Mouse (Mus musculus): Measurements from ENCODE around the gene Gimap4. TPM values are rescaled to one million over a fixed set of nuclear protein-coding genes. Genes with fewer than 3 reads are reported as not detected.
"Not testable (repeated sequence)": the region's sequence is repeated elsewhere in the genome, so short reads cannot be mapped to it uniquely, and the experiment has no call there.

Gene Gimap4
- total RNA-seq, 1 experiment from 2014 or later: 742 TPM

GRCm38 (mm10) chr6:48674291-48675058, 9.9 kb upstream of the Gimap4 start:
- no peak for ATAC-seq (replicated peaks; ENCODE audit: insufficient number of reproducible peaks, low FRiP score, low TSS enrichment, poor library complexity, severe bottlenecking)

GRCm38 (mm10) chr6:48675400-48675930, 8.9 kb upstream of the Gimap4 start:
- no peak for ATAC-seq (replicated peaks; ENCODE audit: insufficient number of reproducible peaks, low FRiP score, low TSS enrichment, poor library complexity, severe bottlenecking)

- peak; percentile 51 for ATAC-seq (replicated peaks; ENCODE audit: insufficient number of reproducible peaks, low FRiP score, low TSS enrichment, poor library complexity, severe bottlenecking)
Measured at GRCm38 (mm10) chr6:48675931-48676859, 8.2 kb upstream of the Gimap4 start, which contains the start of gene Gimap9. Gene Gimap9, plus strand, starts transcription at chr6:48676129.

- no peak for ATAC-seq (replicated peaks; ENCODE audit: insufficient number of reproducible peaks, low FRiP score, low TSS enrichment, poor library complexity, severe bottlenecking)
Measured at GRCm38 (mm10) chr6:48676860-48677415, 7.4 kb upstream of the Gimap4 start.

GRCm38 (mm10) chr6:48677492-48678345, 6.6 kb upstream of the Gimap4 start:
- no peak for ATAC-seq (replicated peaks; ENCODE audit: insufficient number of reproducible peaks, low FRiP score, low TSS enrichment, poor library complexity, severe bottlenecking)

- ATAC-seq (replicated peaks; ENCODE audit: insufficient number of reproducible peaks, low FRiP score, low TSS enrichment, poor library complexity, severe bottlenecking): no peak
Measured at GRCm38 (mm10) chr6:48678391-48678790, 6.0 kb upstream of the Gimap4 start.

GRCm38 (mm10) chr6:48679701-48680100, 4.6 kb upstream of the Gimap4 start:
- no peak for ATAC-seq (replicated peaks; ENCODE audit: insufficient number of reproducible peaks, low FRiP score, low TSS enrichment, poor library complexity, severe bottlenecking)

GRCm38 (mm10) chr6:48680421-48680820, 3.9 kb upstream of the Gimap4 start:
- ATAC-seq (replicated peaks; ENCODE audit: insufficient number of reproducible peaks, low FRiP score, low TSS enrichment, poor library complexity, severe bottlenecking): no peak

GRCm38 (mm10) chr6:48681472-48682090, 2.8 kb upstream of the Gimap4 start:
- ATAC-seq (replicated peaks; ENCODE audit: insufficient number of reproducible peaks, low FRiP score, low TSS enrichment, poor library complexity, severe bottlenecking): no peak

- ATAC-seq (replicated peaks; ENCODE audit: insufficient number of reproducible peaks, low FRiP score, low TSS enrichment, poor library complexity, severe bottlenecking): no peak
Measured at GRCm38 (mm10) chr6:48682271-48682670, 2.1 kb upstream of the Gimap4 start.

- ATAC-seq (replicated peaks; ENCODE audit: insufficient number of reproducible peaks, low FRiP score, low TSS enrichment, poor library complexity, severe bottlenecking): not testable (repeated sequence)
Measured at GRCm38 (mm10) chr6:48683263-48683821, 1.0 kb upstream of the Gimap4 start.

- no peak for ATAC-seq (replicated peaks; ENCODE audit: insufficient number of reproducible peaks, low FRiP score, low TSS enrichment, poor library complexity, severe bottlenecking)
Measured at GRCm38 (mm10) chr6:48684806-48685205, 457 bp downstream of the Gimap4 start.

GRCm38 (mm10) chr6:48685251-48685650, 902 bp downstream of the Gimap4 start:
- no peak for ATAC-seq (replicated peaks; ENCODE audit: insufficient number of reproducible peaks, low FRiP score, low TSS enrichment, poor library complexity, severe bottlenecking)

GRCm38 (mm10) chr6:48685694-48686665, 1.6 kb downstream of the Gimap4 start:
- ATAC-seq (replicated peaks; ENCODE audit: insufficient number of reproducible peaks, low FRiP score, low TSS enrichment, poor library complexity, severe bottlenecking): no peak

- peak; percentile 52 for ATAC-seq (replicated peaks; ENCODE audit: insufficient number of reproducible peaks, low FRiP score, low TSS enrichment, poor library complexity, severe bottlenecking)
Measured at GRCm38 (mm10) chr6:48687077-48687476, 2.7 kb downstream of the Gimap4 start.

- no peak for ATAC-seq (replicated peaks; ENCODE audit: insufficient number of reproducible peaks, low FRiP score, low TSS enrichment, poor library complexity, severe bottlenecking)
Measured at GRCm38 (mm10) chr6:48689320-48689719, 5.0 kb downstream of the Gimap4 start.

Measured in monocyte, adult 5-6 weeks (primary cell).